In the genomic region with DNA sequence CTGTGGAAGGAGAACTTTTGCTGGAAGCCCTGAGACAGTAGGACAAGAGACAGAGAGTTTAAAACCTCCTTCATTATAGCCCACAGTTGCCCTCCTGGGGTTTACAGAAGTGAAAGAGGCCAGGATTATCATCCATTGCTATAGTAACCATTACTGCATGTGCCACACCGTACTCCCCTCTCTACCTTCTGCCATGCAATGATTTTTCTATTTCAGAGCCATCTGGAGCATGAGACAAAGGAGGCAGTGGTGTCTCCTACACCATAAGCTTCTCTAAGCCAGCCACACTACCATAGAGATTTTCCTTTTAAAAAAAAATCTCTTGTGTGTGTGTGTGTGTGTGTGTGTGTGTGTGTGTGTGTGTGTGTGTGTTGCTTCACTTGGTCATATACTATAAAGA, we compare ENCODE assay signal across 20 mouse cellular contexts.
DNase-seq lines count a peak whose midpoint lies in the region; ATAC-seq and TF ChIP-seq lines count a peak whose summit lies in the region.
"Had no signal": no experiment of that assay in that cellular context is flagged by ENCODE, and none has a peak within 500 bp of the region (broad histone marks: within the 10 kb centered on the region; RNA-seq: fewer than 3 reads in every experiment).

No protein-coding gene starts in this region.

- 0 out of 2 replicates have a peak, but pooled peaks cover 2% of the 10 kb centered on the region for H3K4me1 ChIP-seq in forebrain, embryonic 16.5 days (replicated peaks; ENCODE audit: control insufficient read depth, insufficient read depth, low read length)
- H3K4me1 ChIP-seq in forebrain, embryonic 11.5 days (replicated peaks; ENCODE audit: control insufficient read depth, insufficient read depth, low read length) = no peaks in the 10 kb centered on the region
- peaks cover 2% of the 10 kb centered on the region; the same call in 1 of the 2 replicates for H3K4me1 ChIP-seq in hindbrain, postnatal 0 days (ENCODE audit: insufficient read depth, low read length)
- no peaks in the 10 kb centered on the region for H3K4me1 ChIP-seq in hindbrain, embryonic 11.5 days (replicated peaks; ENCODE audit: control insufficient read depth, insufficient read depth, low read length)
- no peaks in the 10 kb centered on the region for H3K4me1 ChIP-seq in intestine, postnatal 0 days (replicated peaks; ENCODE audit: control insufficient read depth, insufficient read depth, low read length)
- H3K4me1 ChIP-seq: embryonic facial prominence, embryonic 15.5 days; forebrain, embryonic 13.5 days; intestine, embryonic 15.5 days had no signal

- H3K27ac ChIP-seq in forebrain, embryonic 16.5 days (ENCODE audit: low read length) = no peak overlapping the region
- no peak overlapping the region for H3K27ac ChIP-seq in forebrain, embryonic 11.5 days (ENCODE audit: low read depth, low read length)
- no peak overlapping the region for H3K27ac ChIP-seq in hindbrain, postnatal 0 days
- H3K27ac ChIP-seq in hindbrain, embryonic 11.5 days (ENCODE audit: low read depth, low read length) = no peak overlapping the region
- H3K27ac ChIP-seq in intestine, postnatal 0 days (ENCODE audit: low read depth, low read length) = no peak overlapping the region
- H3K27ac ChIP-seq: embryonic facial prominence, embryonic 15.5 days; forebrain, embryonic 13.5 days; heart, adult 2 months; hindbrain, embryonic 10.5 days; intestine, embryonic 15.5 days had no signal

- DNase-seq in forebrain, embryonic 11.5 days (ENCODE audit: low spot score) = no peak
- DNase-seq in hindbrain, postnatal 0 days (ENCODE audit: low spot score) = peak; percentile 37
- DNase-seq in hindbrain, embryonic 11.5 days (ENCODE audit: low spot score) = no peak
- DNase-seq in layer of hippocampus, postnatal 14 days (ENCODE audit: low spot score in 2 of 2) = peak; percentile 11 to 61
- DNase-seq in layer of hippocampus, adult 8-10 months (ENCODE audit: low spot score in 2 of 2) = no peak
- DNase-seq in brain, adult 2 months (ENCODE audit: low read depth, low spot score) = peak; percentile 44
- DNase-seq: adrenal gland, postnatal 10 days; cerebellum, adult 2 months; cerebellum, postnatal 14 days; embryo, embryonic 11 days; gastrocnemius, postnatal 10 days; heart, adult 2 months had no signal

- WGBS in forebrain, embryonic 16.5 days = 43% methylated on average over 1 of the region's 1 CpGs
- 59% methylated on average over 1 of the region's 1 CpGs for WGBS in forebrain, embryonic 11.5 days
- 36% methylated on average over 1 of the region's 1 CpGs for WGBS in hindbrain, postnatal 0 days
- WGBS in hindbrain, embryonic 11.5 days = 83% methylated on average over 1 of the region's 1 CpGs
- WGBS in intestine, postnatal 0 days = 83% methylated on average over 1 of the region's 1 CpGs

- no peak overlapping the region for H3K4me2 ChIP-seq in forebrain, embryonic 16.5 days (ENCODE audit: low read length)
- no peak overlapping the region for H3K4me2 ChIP-seq in forebrain, embryonic 11.5 days (ENCODE audit: low read depth, low read length, severe bottlenecking)
- H3K4me2 ChIP-seq in hindbrain, postnatal 0 days (ENCODE audit: low read depth, low read length) = no peak overlapping the region
- H3K4me2 ChIP-seq in hindbrain, embryonic 11.5 days (replicated peaks; ENCODE audit: low read depth, low read length) = no peak overlapping the region
- H3K4me2 ChIP-seq in intestine, postnatal 0 days (replicated peaks; ENCODE audit: low read depth) = no peak overlapping the region
- H3K4me2 ChIP-seq: embryonic facial prominence, embryonic 15.5 days; forebrain, embryonic 13.5 days; heart, embryonic 12.5 days; intestine, embryonic 15.5 days had no signal

- no peak overlapping the region for H3K9ac ChIP-seq in forebrain, embryonic 16.5 days (replicated peaks; ENCODE audit: low read depth, low read length)
- no peak overlapping the region for H3K9ac ChIP-seq in forebrain, embryonic 11.5 days (ENCODE audit: low read length)
- no peak overlapping the region for H3K9ac ChIP-seq in hindbrain, postnatal 0 days (replicated peaks; ENCODE audit: low read length)
- no peak overlapping the region for H3K9ac ChIP-seq in hindbrain, embryonic 11.5 days (ENCODE audit: low read depth, low read length)
- no peak overlapping the region for H3K9ac ChIP-seq in intestine, postnatal 0 days (ENCODE audit: low read depth, low read length)
- H3K9ac ChIP-seq: embryonic facial prominence, embryonic 15.5 days; forebrain, embryonic 13.5 days; heart, embryonic 12.5 days; intestine, embryonic 15.5 days had no signal

- H3K27me3 ChIP-seq in forebrain, embryonic 16.5 days (replicated peaks; ENCODE audit: control insufficient read depth, insufficient read depth, low read length) = no peaks in the 10 kb centered on the region
- H3K27me3 ChIP-seq in forebrain, embryonic 11.5 days (ENCODE audit: control insufficient read depth, insufficient read depth, low read length) = no peaks in the 10 kb centered on the region
- H3K27me3 ChIP-seq in hindbrain, postnatal 0 days (ENCODE audit: insufficient read depth, low read length) = no peaks in the 10 kb centered on the region
- H3K27me3 ChIP-seq in hindbrain, embryonic 11.5 days (ENCODE audit: control insufficient read depth, insufficient read depth, low read length) = no peaks in the 10 kb centered on the region
- no peaks in the 10 kb centered on the region for H3K27me3 ChIP-seq in intestine, postnatal 0 days (replicated peaks; ENCODE audit: control insufficient read depth, insufficient read depth, low read length)
- H3K27me3 ChIP-seq: embryonic facial prominence, embryonic 15.5 days; forebrain, embryonic 13.5 days; heart, embryonic 12.5 days; intestine, embryonic 15.5 days had no signal

- H3K9me3 ChIP-seq in forebrain, embryonic 16.5 days (ENCODE audit: control insufficient read depth, low read length) = no peaks in the 10 kb centered on the region
- H3K9me3 ChIP-seq in forebrain, embryonic 11.5 days (ENCODE audit: control insufficient read depth, low read length) = no peaks in the 10 kb centered on the region
- H3K9me3 ChIP-seq in hindbrain, postnatal 0 days (ENCODE audit: low read length) = no peaks in the 10 kb centered on the region
- H3K9me3 ChIP-seq in hindbrain, embryonic 11.5 days (ENCODE audit: control insufficient read depth, low read length) = no peaks in the 10 kb centered on the region
- H3K9me3 ChIP-seq in intestine, postnatal 0 days (ENCODE audit: control insufficient read depth) = no peaks in the 10 kb centered on the region
- H3K9me3 ChIP-seq: embryonic facial prominence, embryonic 15.5 days; forebrain, embryonic 13.5 days; heart, embryonic 12.5 days; hindbrain, embryonic 10.5 days; intestine, embryonic 15.5 days had no signal

- no peak for TF ChIP-seq CTCF in hindbrain, postnatal 0 days (IDR thresholded peaks at IDR 0.05; ENCODE audit: low read depth)
- TF ChIP-seq CTCF in intestine, postnatal 0 days (IDR thresholded peaks at IDR 0.05; ENCODE audit: low read depth) = no peak

- no peak overlapping the region for H3K4me3 ChIP-seq in forebrain, embryonic 16.5 days (replicated peaks; ENCODE audit: low read length)
- no peak overlapping the region for H3K4me3 ChIP-seq in forebrain, embryonic 11.5 days (ENCODE audit: low read depth, low read length)
- no peak overlapping the region for H3K4me3 ChIP-seq in hindbrain, postnatal 0 days (ENCODE audit: low read length)
- H3K4me3 ChIP-seq in hindbrain, embryonic 11.5 days (ENCODE audit: low read depth, low read length) = no peak overlapping the region
- H3K4me3 ChIP-seq in intestine, postnatal 0 days (ENCODE audit: low read depth, low read length) = no peak overlapping the region
- H3K4me3 ChIP-seq: embryonic facial prominence, embryonic 15.5 days; erythroblast, embryonic 14.5 days; forebrain, embryonic 13.5 days; heart, adult 2 months; heart, embryonic 12.5 days; hindbrain, embryonic 10.5 days; intestine, embryonic 15.5 days had no signal

- no peaks in the 10 kb centered on the region for H3K36me3 ChIP-seq in forebrain, embryonic 16.5 days (ENCODE audit: control insufficient read depth, insufficient read depth)
- no peaks in the 10 kb centered on the region for H3K36me3 ChIP-seq in forebrain, embryonic 11.5 days (ENCODE audit: control insufficient read depth, insufficient read depth, low read length)
- H3K36me3 ChIP-seq in hindbrain, postnatal 0 days (ENCODE audit: insufficient read depth, low read length) = peaks cover 5% of the 10 kb centered on the region; the same call in 1 of the 2 replicates
- no peaks in the 10 kb centered on the region for H3K36me3 ChIP-seq in hindbrain, embryonic 11.5 days (ENCODE audit: control insufficient read depth, insufficient read depth, low read length)
- no peaks in the 10 kb centered on the region for H3K36me3 ChIP-seq in intestine, postnatal 0 days (ENCODE audit: control insufficient read depth, insufficient read depth)
- H3K36me3 ChIP-seq: embryonic facial prominence, embryonic 15.5 days; heart, embryonic 12.5 days; hindbrain, embryonic 10.5 days; intestine, embryonic 15.5 days had no signal

- ATAC-seq in forebrain, embryonic 16.5 days = 0 out of 2 replicates have a peak, but pooled peaks have one; percentile 50
- ATAC-seq in forebrain, embryonic 11.5 days (replicated peaks; ENCODE audit: low FRiP score) = no peak
- peak; percentile 46; the same call in 1 of the 2 replicates for ATAC-seq in hindbrain, postnatal 0 days
- ATAC-seq in hindbrain, embryonic 11.5 days (ENCODE audit: low FRiP score) = no peak
- no peak for ATAC-seq in intestine, postnatal 0 days
- ATAC-seq: forebrain, embryonic 13.5 days; intestine, embryonic 15.5 days had no signal

Comparison
In these comparisons a context has a peak if more than half of its experiments do, and no peak if none do; other contexts are left out.
1. ATAC-seq: peak in forebrain, embryonic 16.5 days (single experiment) and hindbrain, postnatal 0 days (single experiment); none in forebrain, embryonic 11.5 days (single experiment), hindbrain, embryonic 11.5 days (single experiment) and intestine, postnatal 0 days (single experiment).
2. DNase-seq: peak in hindbrain, postnatal 0 days (single experiment), layer of hippocampus, postnatal 14 days (2 of 2) and brain, adult 2 months (single experiment); none in forebrain, embryonic 11.5 days (single experiment), hindbrain, embryonic 11.5 days (single experiment) and layer of hippocampus, adult 8-10 months (0 of 2).